In genomic region chr14:99266749-99267148, GRCm38 (mm10) we compare ENCODE assay signal across 18 mouse cellular contexts. TPM values are rescaled to one million over a fixed set of nuclear protein-coding genes. Genes with fewer than 3 reads are reported as not detected.
DNase-seq lines count a peak whose midpoint lies in the region; TF ChIP-seq lines count a peak whose summit lies in the region.
"Had no signal": no experiment of that assay in that cellular context is flagged by ENCODE, and none has a peak within 500 bp of the region (broad histone marks: within the 10 kb centered on the region; RNA-seq: fewer than 3 reads in every experiment).

No protein-coding gene starts in this region.

- no peak overlapping the region for H3K27ac ChIP-seq in ES-Bruce4 (ENCODE audit: insufficient read depth, low read length)
- no peak overlapping the region for H3K27ac ChIP-seq in midbrain, embryonic 10.5 days (replicated peaks)
- no peak overlapping the region for H3K27ac ChIP-seq in thymus, adult 2 months (ENCODE audit: control insufficient read depth, insufficient read depth, low read length)

- no peaks in the 10 kb centered on the region for H3K27me3 ChIP-seq in ES-Bruce4 (ENCODE audit: control insufficient read depth, insufficient read depth, low read length, poor library complexity, severe bottlenecking)
- H3K27me3 ChIP-seq in midbrain, embryonic 10.5 days (ENCODE audit: low read depth, poor library complexity, severe bottlenecking), result no peaks in the 10 kb centered on the region
- H3K27me3 ChIP-seq in thymus, adult 2 months (ENCODE audit: control insufficient read depth, insufficient read depth, low read length), result no peaks in the 10 kb centered on the region
- H3K27me3 ChIP-seq: CH12.LX, Patski had no signal

- peak; percentile 66 for DNase-seq in ES-CJ7 (ENCODE audit: low read depth, low spot score)
- DNase-seq in midbrain, embryonic 10.5 days (ENCODE audit: low spot score), result no peak
- DNase-seq in thymus, adult 2 months, result no peak
- DNase-seq: adrenal gland, adult 8-10 months; adrenal gland, postnatal 10 days; adrenal gland, postnatal 14 days; adrenal gland, postnatal 25 days; B cell, adult 2 months; cerebellum, adult 11 months; cerebellum, adult 11-12 months; cerebellum, adult 18-20 months; cerebellum, adult 2 months; cerebellum, adult 8-10 months had no signal

- peak; percentile 87 for TF ChIP-seq EP300 in ES-Bruce4 (IDR thresholded peaks at IDR 0.05; ENCODE audit: insufficient read depth, low read depth, low read length)

- H3K9ac ChIP-seq in ES-Bruce4 (ENCODE audit: low read depth, poor library complexity, severe bottlenecking), result no peak overlapping the region

- TF ChIP-seq CTCF in ES-Bruce4 (IDR thresholded peaks at IDR 0.05; ENCODE audit: low read depth, low read length), result no peak
- TF ChIP-seq CTCF in thymus, adult 2 months (IDR thresholded peaks at IDR 0.05; ENCODE audit: borderline replicate concordance, control insufficient read depth, extremely low read depth, insufficient read depth, low read length, poor library complexity), result no peak

- peaks cover 6% of the 10 kb centered on the region for H3K4me1 ChIP-seq in ES-Bruce4 (ENCODE audit: control insufficient read depth, insufficient read depth, low read length)
- H3K4me1 ChIP-seq in midbrain, embryonic 10.5 days, result no peaks in the 10 kb centered on the region
- H3K4me1 ChIP-seq in thymus, adult 2 months (replicated peaks; ENCODE audit: control insufficient read depth, insufficient read depth, low read length), result no peaks in the 10 kb centered on the region

- no peaks in the 10 kb centered on the region for H3K36me3 ChIP-seq in ES-Bruce4 (ENCODE audit: control insufficient read depth, insufficient read depth, low read length, poor library complexity, severe bottlenecking)
- H3K36me3 ChIP-seq in midbrain, embryonic 10.5 days, result no peaks in the 10 kb centered on the region
- no peaks in the 10 kb centered on the region for H3K36me3 ChIP-seq in thymus, adult 2 months (ENCODE audit: control insufficient read depth, insufficient read depth, low read length)
- H3K36me3 ChIP-seq: G1E had no signal

- WGBS in midbrain, embryonic 10.5 days, result 61% methylated on average over 5 of the region's 5 CpGs
- WGBS in thymus, adult 2 months, result 84% methylated on average over 5 of the region's 5 CpGs

- no peaks in the 10 kb centered on the region for H3K9me3 ChIP-seq in ES-Bruce4 (replicated peaks; ENCODE audit: control insufficient read depth, insufficient read depth, low read length, poor library complexity, severe bottlenecking)
- H3K9me3 ChIP-seq in midbrain, embryonic 10.5 days (replicated peaks), result no peaks in the 10 kb centered on the region

- H3K4me3 ChIP-seq in ES-Bruce4 (ENCODE audit: low read depth, low read length), result no peak overlapping the region
- no peak overlapping the region for H3K4me3 ChIP-seq in midbrain, embryonic 10.5 days
- no peak overlapping the region for H3K4me3 ChIP-seq in thymus, adult 2 months (ENCODE audit: control insufficient read depth, insufficient read depth, low read length)

- no peak for TF ChIP-seq POLR2A in ES-Bruce4 (IDR thresholded peaks at IDR 0.05; ENCODE audit: insufficient read depth, low read length)
- no peak for TF ChIP-seq POLR2A in thymus, adult 2 months (IDR thresholded peaks at IDR 0.05; ENCODE audit: control insufficient read depth, extremely low read depth, insufficient read depth, low read length, poor library complexity)

RNA-seq across cellular contexts. Expression of gene Klf5, which starts 31.7 kb away (rescaled TPM):
- polyA plus RNA-seq in ES-Bruce4 (2011; ENCODE audit: insufficient read depth, insufficient read length, low read depth, missing spikeins), result 122 and 125 TPM in 2 replicates
- polyA plus RNA-seq in midbrain, embryonic 10.5 days (2016; fragmentation: Nextera tagmentation; extraction: Ambion mirVana), result 2.2 and 2.3 TPM in 2 replicates
- 2.2 and 2.8 TPM in 2 replicates for polyA plus RNA-seq in thymus, adult 2 months (2012; rRNA removed)
- polyA plus RNA-seq: activated CD4-positive, CD25-positive, alpha-beta regulatory T cell, adult 4 months; G1E had no signal

Comparison
In these comparisons a context has a peak if more than half of its experiments do, and no peak if none do; other contexts are left out.
1. RNA of gene Klf5, which starts 31.7 kb away (polyA plus RNA-seq): 122 to 125 TPM in ES-Bruce4; 2.2 to 2.3 TPM in midbrain, embryonic 10.5 days and 2.2 to 2.8 TPM in thymus, adult 2 months; every median in the first group is over 10 times any median in the second.